Mouse (Mus musculus) urinary bladder, postnatal 14 days (tissue): ENCODE results near the gene 4933430I17Rik.
"Not testable (repeated sequence)": the region's sequence is repeated elsewhere in the genome, so short reads cannot be mapped to it uniquely, and the experiment has no call there.

Experiments used
- DNase-seq: peaks from one replicate; pipeline ENCODE4 v3.0.0; 2021; ENCODE audit warnings: low spot score

4933430I17Rik gene

GRCm38 (mm10) chr4:62524651-62525488 lies at the start of gene 4933430I17Rik, which contains the start of gene Pole3:
Gene 4933430I17Rik (plus strand): TSS chr4:62525369.
Gene Pole3 (minus strand): TSS chr4:62525068.
- DNase-seq: peak; percentile 99

DNA sequence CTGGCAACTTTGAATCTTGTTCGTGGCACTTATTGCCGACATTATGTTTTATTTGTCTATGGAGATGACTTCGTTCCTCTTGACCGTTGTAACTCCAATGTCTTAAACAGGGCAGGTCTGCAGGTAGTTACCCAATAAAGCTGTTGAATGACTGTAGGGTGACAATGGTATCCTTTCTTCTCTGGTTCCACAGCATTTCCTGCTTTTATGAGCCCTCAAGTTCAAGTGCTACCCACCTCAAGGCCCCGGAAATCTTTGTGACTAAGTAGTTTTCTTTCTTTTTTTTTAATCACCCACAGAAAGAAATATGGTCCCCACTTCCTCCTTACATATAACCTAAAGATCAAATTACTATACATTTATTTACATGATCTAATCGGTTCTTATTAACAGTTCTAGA lies 49.4 kb upstream of the 4933430I17Rik start:
- DNase-seq: no peak

DNA sequence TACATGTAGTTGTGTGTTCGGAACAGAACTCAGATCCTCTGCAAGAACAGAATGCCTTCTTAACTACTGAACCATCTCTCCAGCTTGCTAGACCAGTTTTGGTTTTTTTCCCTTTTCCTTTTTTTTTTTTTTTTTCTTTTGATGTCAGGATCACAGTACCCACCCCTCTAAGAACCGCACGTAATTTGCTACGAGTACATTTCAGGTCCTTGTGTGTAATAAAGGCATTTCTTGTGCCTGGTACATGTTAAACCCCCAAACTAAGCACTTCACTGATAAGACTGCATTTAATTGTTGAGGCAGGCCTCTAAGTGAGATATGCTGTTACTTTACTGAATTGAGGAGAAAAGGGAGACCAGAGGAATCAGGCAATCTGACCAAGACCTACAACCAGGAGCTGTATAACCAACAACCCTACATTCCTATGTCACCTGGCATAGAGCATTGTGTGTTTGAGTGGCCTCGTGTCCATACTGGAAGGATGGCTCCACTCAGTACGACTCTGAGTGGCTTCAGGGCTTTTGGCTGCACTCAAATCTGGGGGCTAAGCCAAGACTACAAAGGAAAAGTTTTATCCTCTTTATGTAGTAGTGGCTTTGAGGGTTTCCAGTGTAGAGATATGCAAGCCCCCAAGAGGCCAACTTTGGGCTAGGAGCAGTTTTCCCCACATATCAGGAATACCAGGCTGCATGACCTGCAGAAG lies 47.5 kb upstream of the 4933430I17Rik start:
- no peak for DNase-seq

DNA sequence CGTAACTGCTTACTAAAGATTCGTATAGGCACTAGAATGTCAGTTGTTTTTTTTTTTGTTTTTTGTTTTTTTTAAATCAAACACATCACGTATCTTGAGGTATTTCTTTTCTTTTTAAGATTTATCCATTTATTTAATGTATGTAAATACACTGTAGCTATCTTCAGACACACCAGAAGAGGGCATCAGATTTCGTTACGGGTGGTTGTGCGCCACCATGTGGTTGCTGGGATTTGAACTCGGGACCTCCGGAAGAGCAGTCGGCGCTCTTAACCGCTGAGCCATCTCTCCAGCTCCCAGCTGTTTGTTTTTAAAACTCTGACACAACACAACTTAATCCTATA lies 45.6 kb upstream of the 4933430I17Rik start:
- not testable (repeated sequence) for DNase-seq

- peak; percentile 79 for DNase-seq
Measured at GRCm38 (mm10) chr4:62479937-62480708, 45.0 kb upstream of the 4933430I17Rik start, which contains the start of gene Bspry. Gene Bspry (plus strand): TSS chr4:62480053.

GRCm38 (mm10) chr4:62480709-62481605 lies 44.2 kb upstream of the 4933430I17Rik start:
- no peak for DNase-seq

DNA sequence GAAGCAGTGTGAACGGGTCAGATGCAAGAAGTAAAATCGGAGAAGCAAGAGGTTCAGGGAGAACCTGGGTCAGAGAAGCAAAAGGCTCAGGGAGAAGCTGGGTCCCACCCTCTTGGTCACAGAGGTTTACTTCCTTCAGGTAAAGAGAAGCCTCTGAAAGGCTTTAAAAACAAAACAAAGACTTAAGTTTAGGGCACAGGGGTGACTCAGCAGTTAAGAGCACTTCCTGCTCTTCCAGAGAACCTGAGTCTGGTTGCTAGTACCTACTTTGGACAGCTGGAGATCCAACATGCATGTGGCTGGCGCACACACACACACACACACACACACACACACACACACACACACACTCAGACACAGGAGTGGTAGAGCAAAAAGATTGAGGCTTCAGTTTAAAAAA lies 40.2 kb upstream of the 4933430I17Rik start:
- DNase-seq: no peak

DNA sequence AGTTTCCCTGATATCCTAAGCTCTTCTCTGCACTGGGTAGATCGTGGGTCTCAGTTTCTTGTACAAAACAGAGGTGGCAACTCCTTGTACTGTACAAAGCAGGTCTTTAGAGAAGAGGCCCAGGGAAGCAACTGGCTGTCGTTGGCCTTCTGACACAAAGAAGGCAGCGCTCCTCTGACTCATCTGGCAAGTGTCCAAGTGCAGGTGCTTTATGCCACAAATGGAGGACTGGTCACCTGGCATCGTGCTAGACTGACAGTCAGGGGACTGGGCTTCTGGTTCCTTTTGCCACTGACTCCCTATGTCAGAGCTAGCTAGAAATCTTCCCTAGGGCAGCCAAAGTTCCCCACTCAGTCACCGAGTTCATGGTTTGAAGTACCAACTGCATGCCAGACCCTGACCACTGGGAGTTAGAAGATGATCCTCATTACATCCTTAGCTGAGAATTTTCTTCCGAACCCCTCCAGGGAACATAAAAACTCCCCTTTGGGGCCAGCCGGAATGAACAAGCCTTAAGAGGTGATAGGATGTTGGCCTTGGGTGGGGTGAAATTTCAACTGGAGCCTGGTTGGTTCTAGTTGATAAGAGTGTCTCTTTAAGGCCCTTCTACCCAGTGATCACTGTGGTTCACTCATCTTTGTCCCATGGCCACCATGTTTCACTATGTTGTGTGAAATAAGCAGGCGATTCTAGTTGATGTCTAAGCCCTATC lies 39.6 kb upstream of the 4933430I17Rik start:
- peak; percentile 73 for DNase-seq

- no peak for DNase-seq
Measured at GRCm38 (mm10) chr4:62486162-62486696, 38.9 kb upstream of the 4933430I17Rik start.

- no peak for DNase-seq
Measured at GRCm38 (mm10) chr4:62487172-62487571, 38.0 kb upstream of the 4933430I17Rik start.

GRCm38 (mm10) chr4:62487914-62488313 lies 37.3 kb upstream of the 4933430I17Rik start:
- no peak for DNase-seq

- no peak for DNase-seq
Measured at GRCm38 (mm10) chr4:62492682-62493081, 32.5 kb upstream of the 4933430I17Rik start.

DNA sequence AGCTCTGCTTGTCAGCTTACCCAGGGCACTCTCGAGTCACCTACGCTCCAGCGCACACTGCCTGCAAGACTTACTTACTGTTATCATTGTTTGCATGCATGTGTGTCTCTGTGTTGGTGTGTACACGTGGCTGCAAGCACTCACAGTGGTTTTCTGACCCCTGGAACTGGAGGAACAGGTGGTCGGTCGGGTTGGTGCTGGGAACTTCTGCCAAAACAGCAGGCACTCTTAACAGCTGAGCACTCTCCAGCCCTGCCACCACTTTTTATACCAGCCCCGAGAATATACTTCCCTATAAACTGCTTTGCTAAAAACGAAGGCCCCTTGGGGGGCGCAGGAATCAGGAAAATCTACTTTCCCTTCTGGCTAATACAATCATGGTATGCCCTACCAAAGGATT lies 30.9 kb upstream of the 4933430I17Rik start:
- no peak for DNase-seq

DNA sequence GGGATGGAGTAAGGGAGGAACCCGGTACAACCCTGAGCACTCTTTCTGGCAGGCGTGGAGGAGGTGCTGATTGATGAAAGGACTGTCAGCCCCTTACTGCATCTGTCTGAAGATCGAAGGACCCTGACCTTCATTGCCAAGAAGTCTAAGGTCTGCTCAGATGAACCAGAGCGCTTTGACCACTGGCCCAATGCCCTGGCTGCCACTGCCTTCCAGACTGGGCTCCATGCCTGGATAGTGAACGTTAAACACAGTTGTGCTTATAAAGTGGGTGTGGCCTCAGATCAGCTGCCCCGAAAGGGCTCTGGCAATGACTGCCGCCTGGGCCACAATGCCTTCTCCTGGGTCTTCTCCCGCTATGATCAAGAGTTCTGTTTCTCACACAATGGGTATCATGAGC lies 29.2 kb upstream of the 4933430I17Rik start:
- DNase-seq: no peak

- DNase-seq: peak; percentile 73
Measured at GRCm38 (mm10) chr4:62496815-62497214, 28.4 kb upstream of the 4933430I17Rik start.

DNA sequence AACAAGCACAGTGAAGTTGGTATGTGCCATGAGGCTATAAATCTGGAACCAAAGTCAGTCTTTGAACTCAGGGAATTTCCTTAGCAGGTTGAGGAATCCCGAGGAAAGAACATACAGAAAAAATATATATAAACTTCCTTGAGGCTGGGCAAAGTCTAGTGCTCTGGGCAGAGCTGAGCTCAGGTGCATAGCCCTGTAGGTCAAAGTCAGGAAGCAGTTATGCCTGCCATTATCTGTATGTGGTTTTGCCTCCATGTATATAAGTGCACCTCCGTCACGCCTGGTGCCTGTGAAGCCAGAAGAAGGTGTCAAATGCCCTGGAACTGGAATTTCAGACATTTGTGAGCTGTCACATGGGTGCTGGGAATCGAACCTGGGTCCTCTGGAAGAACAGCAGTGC lies 24.4 kb upstream of the 4933430I17Rik start:
- no peak for DNase-seq

DNA sequence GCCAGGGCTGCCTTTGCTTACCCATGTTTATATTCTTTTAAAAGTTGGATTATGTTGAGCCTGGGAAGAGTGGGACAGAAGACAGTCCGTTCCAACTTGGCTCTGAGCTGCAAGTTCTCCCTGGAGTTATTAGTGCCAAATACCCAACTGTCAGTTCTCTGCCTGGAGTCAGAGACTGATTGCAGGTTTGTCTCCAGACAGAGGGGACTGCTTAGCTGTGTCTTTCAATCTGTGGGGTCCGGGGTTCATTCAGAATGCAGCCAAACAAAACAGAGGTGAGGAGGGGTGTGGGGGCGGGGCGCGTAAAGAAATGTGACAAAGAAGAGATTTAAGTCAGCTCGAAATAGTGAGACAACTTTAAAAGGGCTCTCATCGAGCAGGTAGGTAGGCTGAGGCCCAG lies 23.6 kb upstream of the 4933430I17Rik start:
- no peak for DNase-seq

DNA sequence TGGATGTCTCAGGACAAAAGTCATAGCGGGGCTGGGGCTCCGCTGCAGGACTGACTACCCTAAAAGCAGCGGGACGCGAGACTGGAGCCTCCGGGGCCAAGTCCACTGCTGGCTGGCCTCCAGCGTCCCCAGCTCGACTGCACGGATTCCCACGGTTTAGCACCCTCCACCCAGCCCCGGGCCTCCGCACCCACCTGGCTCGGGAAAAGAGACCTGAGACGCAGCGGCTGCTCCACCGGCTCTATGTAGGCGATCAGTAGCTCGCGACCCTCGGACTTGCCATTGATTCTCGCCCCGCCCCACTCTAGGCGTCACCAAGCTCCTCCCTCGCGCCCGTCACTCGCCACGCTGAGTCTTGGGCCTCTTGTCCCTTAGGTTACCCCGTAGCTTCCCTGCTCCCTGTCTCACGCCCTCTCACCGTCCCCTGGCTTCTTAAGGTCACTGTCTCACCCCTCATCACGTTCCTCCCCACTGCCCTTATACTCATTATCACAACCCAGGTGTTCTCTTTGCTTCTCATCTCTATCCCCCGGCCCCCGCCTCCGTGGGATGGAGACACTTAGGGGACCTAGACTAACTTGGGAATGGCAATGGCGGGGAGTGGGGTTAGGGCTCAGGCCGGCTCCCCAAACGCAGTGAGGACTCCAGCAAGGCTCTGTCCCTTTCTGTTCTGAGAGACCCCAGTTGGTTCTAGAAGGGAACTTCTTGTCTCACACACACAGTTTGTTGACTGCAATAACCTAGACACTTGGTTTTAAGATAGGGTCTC lies 23.0 kb upstream of the 4933430I17Rik start:
- peak; percentile 91 for DNase-seq

GRCm38 (mm10) chr4:62502969-62503368 lies 22.2 kb upstream of the 4933430I17Rik start:
- DNase-seq: peak; percentile 67
